Mouse (Mus musculus) lung, adult 18-20 months (tissue): ENCODE data around the gene Mtcp1.

ENCODE experiments used
- DNase-seq, 2 experiments: peaks; one replicate each; pipeline ENCODE4 v3.0.0; 2022; ENCODE audit warnings: mixed read lengths in 2 of 2

Gene Mtcp1

GRCm38 (mm10) chrX:75415936-75416785 is at the start of gene Mtcp1, which contains the start of the genes Cmc4 and Brcc3:
Gene Mtcp1, minus strand, starts transcription at chrX:75416588.
Gene Cmc4, minus strand, starts transcription at chrX:75416584.
Gene Brcc3, plus strand, starts transcription at chrX:75416628.
- peak; percentile 92 to 93 for DNase-seq

GRCm38 (mm10) chrX:75454597-75454996 is 38.2 kb upstream of the Mtcp1 start:
- DNase-seq = no peak

DNA sequence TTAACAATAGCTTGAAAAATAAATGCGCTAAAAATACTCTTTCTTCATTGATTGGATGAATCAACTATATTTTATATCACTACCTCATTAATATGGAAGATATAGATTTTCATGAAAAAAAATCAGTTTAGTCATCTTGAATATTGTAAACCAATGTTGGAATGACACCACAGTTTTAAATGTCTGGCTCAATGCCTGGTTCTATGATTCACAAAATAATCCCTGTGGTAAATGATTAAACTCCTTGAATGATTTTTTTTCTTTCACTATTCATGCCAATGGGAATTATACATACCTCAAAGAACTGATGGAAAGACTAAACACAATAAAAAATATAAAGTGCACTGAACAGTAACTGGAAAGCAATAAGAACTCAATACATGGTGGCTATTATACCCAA is 6.7 kb downstream of the Mtcp1 start:
- DNase-seq = no peak

GRCm38 (mm10) chrX:75403350-75403749 is 13.0 kb downstream of the Mtcp1 start:
- DNase-seq = no peak

DNA sequence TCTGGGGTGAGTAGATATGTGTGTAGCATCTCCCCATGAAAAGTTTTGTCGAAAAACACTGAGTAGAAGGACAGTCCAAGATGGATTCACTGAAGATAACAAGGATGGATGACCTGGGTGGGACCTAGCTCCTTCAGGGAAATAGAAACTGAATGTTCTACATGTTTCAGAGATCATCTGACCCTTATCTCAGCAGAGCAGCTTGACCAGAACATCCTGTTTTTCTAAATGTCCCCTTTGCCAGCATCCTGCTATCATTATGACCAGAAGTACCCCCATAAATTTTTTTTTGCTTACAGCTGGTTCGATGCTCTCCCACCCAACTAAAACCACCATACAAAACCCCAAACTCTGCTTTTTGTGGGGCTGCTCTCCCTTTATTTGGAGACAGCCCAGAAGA is 13.7 kb downstream of the Mtcp1 start:
- peak in 1 of 2 experiments; percentile 50 for DNase-seq

GRCm38 (mm10) chrX:75399471-75399870 is 16.9 kb downstream of the Mtcp1 start:
- no peak for DNase-seq

DNA sequence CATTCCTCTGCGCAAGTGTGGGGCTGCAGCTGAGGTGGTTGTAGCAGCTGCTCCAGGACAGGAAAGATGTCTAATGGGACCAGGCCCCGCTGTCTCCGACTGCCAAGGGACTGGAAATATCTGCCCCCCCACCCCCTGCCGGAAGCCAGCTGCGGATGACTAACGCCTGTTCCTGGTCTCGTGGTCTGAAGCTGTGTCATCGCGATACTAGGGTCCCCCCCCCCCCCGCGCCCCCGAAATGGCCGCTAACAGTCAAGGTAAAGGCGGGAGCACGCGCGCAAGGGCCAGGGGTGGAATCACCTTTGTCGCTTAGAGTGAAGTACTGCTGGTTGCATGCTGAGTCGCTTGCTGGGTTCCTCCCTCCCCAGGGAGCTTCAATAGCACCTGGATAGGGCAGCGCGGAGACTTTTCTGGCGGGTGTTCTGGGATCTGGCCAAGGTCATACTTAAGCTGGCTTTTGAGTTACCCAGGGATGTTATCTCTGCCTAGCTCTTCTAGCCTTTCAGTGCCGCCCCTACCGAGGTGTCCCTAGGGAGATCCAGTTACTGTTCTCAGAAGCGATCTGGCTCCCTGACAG is 34.1 kb downstream of the Mtcp1 start, which contains the start of the genes Fundc2 and F8:
Fundc2 (plus strand) TSS at position 205 of the 577 bp plus-strand sequence.
F8 (minus strand) TSS at position 421 of the 577 bp plus-strand sequence.
- peak; percentile 63 to 71 for DNase-seq

DNA sequence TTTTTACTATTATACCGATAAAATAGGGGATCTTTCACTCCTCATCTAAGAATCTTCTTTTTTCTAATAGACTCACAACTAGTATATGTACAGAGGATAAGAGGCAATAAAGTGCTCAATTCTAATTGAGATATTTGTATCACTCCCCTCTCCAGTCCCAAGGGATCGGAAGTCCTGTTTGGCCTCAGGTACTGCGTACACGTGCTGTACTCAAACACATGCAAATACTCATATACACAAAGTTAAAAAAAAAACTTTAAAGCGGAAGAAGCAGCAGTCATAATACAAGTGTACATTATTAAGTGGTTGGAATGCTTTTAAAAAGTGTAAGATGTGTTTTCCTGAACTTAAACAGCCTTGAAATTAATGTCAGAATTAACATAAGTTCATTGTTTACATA is 34.7 kb downstream of the Mtcp1 start:
- DNase-seq = no peak

DNA sequence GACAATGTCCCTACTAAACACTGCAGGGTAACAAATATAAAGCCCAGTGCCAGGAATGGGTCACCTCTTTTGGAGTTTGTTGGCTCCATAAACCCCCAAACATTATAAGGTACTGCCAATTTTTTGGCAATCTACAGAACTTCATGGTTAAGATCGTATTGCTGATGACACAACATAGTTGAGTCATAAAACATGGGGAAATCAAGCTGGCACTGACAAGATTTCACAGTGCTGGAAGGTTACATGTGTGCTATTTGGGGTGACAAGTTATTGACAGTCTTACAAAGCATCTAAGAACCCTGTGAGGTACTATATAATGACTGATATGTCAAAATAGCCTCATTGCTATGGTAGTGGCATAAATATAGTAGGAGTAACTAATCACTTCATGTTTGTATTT is 35.2 kb downstream of the Mtcp1 start:
- no peak for DNase-seq

- no peak for DNase-seq
Measured at GRCm38 (mm10) chrX:75376815-75377214, 39.6 kb downstream of the Mtcp1 start.

GRCm38 (mm10) chrX:75372666-75373425 is 43.5 kb downstream of the Mtcp1 start:
- peak in 1 of 2 experiments; percentile 7 for DNase-seq

DNA sequence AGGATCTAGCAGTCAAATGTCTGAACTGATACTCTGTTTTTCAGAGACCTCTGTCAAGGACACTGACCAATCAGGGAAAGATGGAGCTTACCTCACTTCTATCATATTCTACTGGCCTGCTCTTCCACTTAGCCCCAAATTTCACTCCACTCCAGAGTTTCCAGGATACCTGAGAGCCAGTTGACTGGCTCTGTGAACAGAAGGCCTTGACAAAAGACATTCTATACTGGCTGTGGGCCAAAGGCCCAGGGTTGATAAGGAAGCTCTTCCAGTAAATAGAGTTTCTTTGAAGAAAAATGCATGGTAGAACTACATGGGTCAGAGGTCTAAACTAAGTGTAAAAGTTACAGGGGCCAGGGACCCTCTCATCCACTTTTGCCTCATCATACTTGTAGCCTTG is 46.2 kb downstream of the Mtcp1 start:
- DNase-seq = no peak
